Mouse (Mus musculus) C2C12 (cell line): Measurements from ENCODE around the gene Sntg2. TPM values are rescaled to one million over a fixed set of nuclear protein-coding genes. Genes with fewer than 3 reads are reported as not detected.

ENCODE experiments used
- H3K27me3 ChIP-seq: one replicate; pipeline ENCODE4 v1.6.1; 2011; ENCODE audit not compliant: control insufficient read depth, insufficient read depth, insufficient read length
- H3K36me3 ChIP-seq: one replicate; pipeline ENCODE4 v1.6.1; 2011; ENCODE audit not compliant: control insufficient read depth, insufficient read depth
- H3K4me3 ChIP-seq: one replicate; pipeline ENCODE4 v1.5.1; 2011; ENCODE audit warnings: mild to moderate bottlenecking, control low read depth; ENCODE audit not compliant: poor library complexity, insufficient read depth, severe bottlenecking
- H3K79me2 ChIP-seq: one replicate; pipeline ENCODE4 v1.6.1; 2011; ENCODE audit not compliant: control insufficient read depth, insufficient read depth
- H3K79me3 ChIP-seq: one replicate; pipeline ENCODE4 v1.6.1; 2011; ENCODE audit warnings: low read depth, control low read depth
- H3ac ChIP-seq: one replicate; pipeline ENCODE3; 2011; ENCODE audit warnings: low read depth; ENCODE audit not compliant: control insufficient read depth, insufficient read length
- CEBPB ChIP-seq: IDR thresholded peaks from one replicate; pipeline ENCODE4 v1.6.1; 2011; ENCODE audit warnings: low read depth, mild to moderate bottlenecking, control low read depth, moderate library complexity
- CTCF ChIP-seq: IDR thresholded peaks from one replicate; pipeline ENCODE4 v1.5.1; 2011; ENCODE audit not compliant: control insufficient read depth, insufficient read depth, insufficient read length
- FOSL1 ChIP-seq: IDR thresholded peaks from one replicate; pipeline ENCODE4 v1.8.0; 2011; ENCODE audit warnings: mild to moderate bottlenecking, low read length; ENCODE audit not compliant: poor library complexity, insufficient read depth, severe bottlenecking
- MAX ChIP-seq: IDR thresholded peaks from one replicate; pipeline ENCODE4 v1.6.1; 2011; ENCODE audit warnings: mild to moderate bottlenecking, control low read depth
- MYOD1 ChIP-seq: IDR thresholded peaks from one replicate; pipeline ENCODE4 v1.6.1; 2011; ENCODE audit warnings: low read depth; ENCODE audit not compliant: control insufficient read depth, insufficient read length
- MYOG ChIP-seq: IDR thresholded peaks from one replicate; pipeline ENCODE4 v1.6.1; 2011; ENCODE audit not compliant: control insufficient read depth, insufficient read length; ENCODE audit errors: extremely low read depth
- USF1 ChIP-seq: IDR thresholded peaks from one replicate; pipeline ENCODE4 v1.6.1; 2011; ENCODE audit warnings: low read depth, mild to moderate bottlenecking, control low read depth, moderate library complexity
- polyA plus RNA-seq: library from polyadenylated mRNA; unstranded; fragments of >200 nt; fragmentation: generic; extraction: Trizol; gene quantifications from one replicate; pipeline ENCODE4 v1.2.1, GENCODE M21; 2012; ENCODE audit warnings: missing spikeins

Sntg2 gene
- polyA plus RNA-seq, 1 experiment = not detected

GRCm38 (mm10) chr12:30372293-30372692 lies 882 bp downstream of the Sntg2 start:
- Histone ChIP-seq H3K27me3 (peaks cover 4% of the 10 kb centered on the region), H3K36me3 (no peaks in the 10 kb centered on the region), H3K4me3 (no peak overlapping the region), H3K79me3 (no peaks in the 10 kb centered on the region), H3K79me2 (no peaks in the 10 kb centered on the region), H3ac (no peak overlapping the region)
- no peak for TF ChIP-seq FOSL1
- no peak for TF ChIP-seq MAX
- no peak for TF ChIP-seq CEBPB
- TF ChIP-seq CTCF = no peak

- TF ChIP-seq CTCF (peak; percentile 44), FOSL1 (no peak)
- H3K4me3 ChIP-seq = no peak overlapping the region
- peaks cover 4% of the 10 kb centered on the region for H3K27me3 ChIP-seq
- no peak overlapping the region for H3ac ChIP-seq
- no peaks in the 10 kb centered on the region for H3K36me3 ChIP-seq
- H3K79me3 ChIP-seq = no peaks in the 10 kb centered on the region
- no peaks in the 10 kb centered on the region for H3K79me2 ChIP-seq
Measured at GRCm38 (mm10) chr12:30369786-30370185, 3.4 kb downstream of the Sntg2 start.

GRCm38 (mm10) chr12:30369141-30369540 lies 4.0 kb downstream of the Sntg2 start:
- no peaks in the 10 kb centered on the region for H3K36me3 ChIP-seq
- no peaks in the 10 kb centered on the region for H3K79me3 ChIP-seq
- H3K4me3 ChIP-seq = no peak overlapping the region
- H3K79me2 ChIP-seq = no peaks in the 10 kb centered on the region
- peaks cover 4% of the 10 kb centered on the region for H3K27me3 ChIP-seq
- no peak overlapping the region for H3ac ChIP-seq
- TF ChIP-seq MYOD1 (no peak), CTCF (no peak), MYOG (no peak), MAX (no peak), FOSL1 (no peak), USF1 (no peak), CEBPB (no peak)

GRCm38 (mm10) chr12:30362306-30362705 lies 10.9 kb downstream of the Sntg2 start:
- no peak for TF ChIP-seq FOSL1
- TF ChIP-seq CEBPB = no peak
- Histone ChIP-seq H3K79me2 (no peaks in the 10 kb centered on the region), H3K4me3 (no peak overlapping the region), H3K79me3 (no peaks in the 10 kb centered on the region), H3ac (no peak overlapping the region), H3K36me3 (no peaks in the 10 kb centered on the region), H3K27me3 (no peaks in the 10 kb centered on the region)

GRCm38 (mm10) chr12:30357666-30358065 lies 15.5 kb downstream of the Sntg2 start:
- TF ChIP-seq MYOD1 (no peak), CEBPB (no peak), MYOG (no peak), FOSL1 (no peak), MAX (no peak)
- Histone ChIP-seq H3K79me2 (no peaks in the 10 kb centered on the region), H3K36me3 (no peaks in the 10 kb centered on the region), H3K4me3 (no peak overlapping the region), H3K79me3 (no peaks in the 10 kb centered on the region), H3K27me3 (no peaks in the 10 kb centered on the region), H3ac (no peak overlapping the region)

- H3K4me3 ChIP-seq = no peak overlapping the region
- H3K27me3 ChIP-seq = no peaks in the 10 kb centered on the region
- no peaks in the 10 kb centered on the region for H3K79me2 ChIP-seq
- H3K79me3 ChIP-seq = no peaks in the 10 kb centered on the region
- TF ChIP-seq CEBPB (no peak), MAX (no peak), MYOD1 (no peak), FOSL1 (no peak)
- no peak overlapping the region for H3ac ChIP-seq
- no peaks in the 10 kb centered on the region for H3K36me3 ChIP-seq
Measured at GRCm38 (mm10) chr12:30352393-30352792, 20.8 kb downstream of the Sntg2 start.
